ENCODE assay signal across 9 mouse cellular contexts in the genomic region with DNA sequence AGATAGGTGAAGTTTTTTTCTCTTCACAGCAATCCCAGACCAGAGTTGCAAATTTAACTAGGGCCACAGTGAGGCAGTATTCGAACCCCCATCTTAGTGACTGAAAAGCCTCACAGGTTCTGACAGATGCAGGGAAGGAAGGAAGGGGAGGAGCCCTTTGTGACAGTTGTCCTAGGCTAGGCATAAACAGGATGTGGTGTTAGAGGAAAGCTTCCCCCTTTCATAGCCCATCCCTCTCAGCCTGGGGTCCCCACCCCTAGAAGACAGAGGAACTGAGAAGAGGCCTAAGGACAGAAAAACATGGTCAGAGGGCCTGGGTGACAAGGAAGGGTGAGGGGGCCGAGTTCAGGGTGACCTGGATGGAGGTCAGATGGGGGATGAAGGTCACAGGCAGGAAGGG. TPM values are rescaled to one million over a fixed set of nuclear protein-coding genes. Genes with fewer than 3 reads are reported as not detected.
DNase-seq lines count a peak whose midpoint lies in the region; ATAC-seq and TF ChIP-seq lines count a peak whose summit lies in the region.
"Had no signal": no experiment of that assay in that cellular context is flagged by ENCODE, and none has a peak within 500 bp of the region (broad histone marks: within the 10 kb centered on the region; RNA-seq: fewer than 3 reads in every experiment).

No protein-coding gene starts in this region.

- H3K4me3 ChIP-seq in ES-E14 (ENCODE audit: insufficient read depth in 1 of 2, low read depth in 1 of 2, low read length in 2 of 2, poor library complexity in 1 of 2, severe bottlenecking in 1 of 2): no peak overlapping the region
- no peak overlapping the region for H3K4me3 ChIP-seq in hindbrain, embryonic 14.5 days (replicated peaks; ENCODE audit: low read length)
- H3K4me3 ChIP-seq: embryonic facial prominence, embryonic 12.5 days had no signal

- H3K4me2 ChIP-seq in hindbrain, embryonic 14.5 days (replicated peaks): no peak overlapping the region
- H3K4me2 ChIP-seq: embryonic facial prominence, embryonic 12.5 days had no signal

- in situ Hi-C loops in ES-E14 (cut with MboI; ENCODE audit: low sequenced_read_pairs in 2 of 2, unreplicated experiment in 2 of 2): no loop called here

- peaks cover 2% of the 10 kb centered on the region; the same call in 1 of the 2 replicates for H3K27me3 ChIP-seq in hindbrain, embryonic 14.5 days (ENCODE audit: control insufficient read depth, insufficient read depth, low read length)
- H3K27me3 ChIP-seq: embryonic facial prominence, embryonic 12.5 days had no signal

- H3K36me3 ChIP-seq in ES-E14 (ENCODE audit: control insufficient read depth, insufficient read depth, low read length, poor library complexity, severe bottlenecking): no peaks in the 10 kb centered on the region
- no peaks in the 10 kb centered on the region for H3K36me3 ChIP-seq in hindbrain, embryonic 14.5 days (replicated peaks; ENCODE audit: control insufficient read depth, insufficient read depth)
- H3K36me3 ChIP-seq: embryonic facial prominence, embryonic 12.5 days had no signal

- H3K9ac ChIP-seq in ES-E14 (ENCODE audit: insufficient read depth, low read depth, low read length, poor library complexity, severe bottlenecking): no peak overlapping the region
- H3K9ac ChIP-seq in hindbrain, embryonic 14.5 days: no peak overlapping the region
- H3K9ac ChIP-seq: embryonic facial prominence, embryonic 12.5 days had no signal

- H3K4me1 ChIP-seq in ES-E14 (ENCODE audit: control insufficient read depth in 2 of 2, insufficient read depth in 2 of 2, low read length in 2 of 2, poor library complexity in 1 of 2): peaks cover 0 to 4% of the 10 kb centered on the region in 2 experiments; a peak in 1 of 4 replicates
- no peaks in the 10 kb centered on the region for H3K4me1 ChIP-seq in hindbrain, embryonic 14.5 days (replicated peaks; ENCODE audit: control insufficient read depth, insufficient read depth, low read length)

- 50% methylated on average over 2 of the region's 2 CpGs for WGBS in hindbrain, embryonic 14.5 days

- no peak overlapping the region for H3K27ac ChIP-seq in ES-E14 (ENCODE audit: insufficient read depth, low read depth, low read length, poor library complexity, severe bottlenecking)
- H3K27ac ChIP-seq in hindbrain, embryonic 14.5 days: no peak overlapping the region
- H3K27ac ChIP-seq: embryonic facial prominence, embryonic 12.5 days had no signal

- no peaks in the 10 kb centered on the region for H3K9me3 ChIP-seq in ES-E14 (ENCODE audit: control insufficient read depth, insufficient read depth, low read depth, low read length)
- no peaks in the 10 kb centered on the region for H3K9me3 ChIP-seq in hindbrain, embryonic 14.5 days (ENCODE audit: control insufficient read depth, low read length)
- H3K9me3 ChIP-seq: embryonic facial prominence, embryonic 12.5 days had no signal

- DNase-seq in 416B (ENCODE audit: low read depth): peak; percentile 95
- peak; percentile 49 for DNase-seq in ES-E14 (ENCODE audit: low read depth, low spot score)
- peak; percentile 95 for DNase-seq in induced T-regulatory cell, adult 2 months (ENCODE audit: low read depth)
- peak; percentile 80 for DNase-seq in lung, postnatal 10 days
- DNase-seq in thymus, adult 18-20 months: peak; percentile 70 to 90
- no peak for DNase-seq in hindbrain, embryonic 14.5 days (ENCODE audit: low spot score)
- DNase-seq in embryo, embryonic 11 days: no peak
- DNase-seq in layer of hippocampus, postnatal 14 days (ENCODE audit: low spot score in 2 of 2): no peak

- ATAC-seq in hindbrain, embryonic 14.5 days (ENCODE audit: low FRiP score): no peak

TF ChIP-seq in ES-E14, 5 proteins besides CTCF, POLR2A, EP300 and RAD21:
- TF ChIP-seq MAFK (IDR thresholded peaks at IDR 0.05; ENCODE audit: insufficient read depth, low read depth, low read length): no peak
- TF ChIP-seq CHD2 (IDR thresholded peaks at IDR 0.05; ENCODE audit: low read depth, low read length): no peak
- no peak for TF ChIP-seq ZNF384 (IDR thresholded peaks at IDR 0.05; ENCODE audit: low read depth, low read length)
- TF ChIP-seq HCFC1 (IDR thresholded peaks at IDR 0.05; ENCODE audit: borderline replicate concordance, insufficient read depth, low read length): no peak
- TF ChIP-seq ZC3H11A (IDR thresholded peaks at IDR 0.05; ENCODE audit: borderline replicate concordance, low read depth, low read length): no peak

RNA-seq across cellular contexts. Expression of gene Gmfg, which starts 3.5 kb away (rescaled TPM):
- 12.7 and 17.2 TPM in 2 replicates for total RNA-seq in ES-E14 (2012; rRNA removed)
- 4.7 and 6.6 TPM in 2 replicates for polyA plus RNA-seq in hindbrain, embryonic 14.5 days (2014; fragmentation: Nextera tagmentation; extraction: Ambion mirVana)
- total RNA-seq in layer of hippocampus, postnatal 14 days (2021): 1 to 10 TPM; 3.2 to 3.8 TPM

RNA-seq across cellular contexts. Expression of gene Lrfn1, which starts 11.0 kb away (rescaled TPM):
- 17.1 and 32.6 TPM in 2 replicates for total RNA-seq in ES-E14 (2012; rRNA removed)
- polyA plus RNA-seq in hindbrain, embryonic 14.5 days (2014; fragmentation: Nextera tagmentation; extraction: Ambion mirVana): 25.5 and 28.7 TPM in 2 replicates
- total RNA-seq in layer of hippocampus, postnatal 14 days (2021): 10 to 100 TPM; 80.1 to 83.1 TPM

RNA-seq across cellular contexts. Expression of gene Paf1, which starts 48.0 kb away (rescaled TPM):
- 74.5 and 83.9 TPM in 2 replicates for total RNA-seq in ES-E14 (2012; rRNA removed)
- polyA plus RNA-seq in hindbrain, embryonic 14.5 days (2014; fragmentation: Nextera tagmentation; extraction: Ambion mirVana): 73.9 and 74.3 TPM in 2 replicates
- 10 to 100 TPM; 73.5 to 74.2 TPM for total RNA-seq in layer of hippocampus, postnatal 14 days (2021)

RNA-seq across cellular contexts. Expression of gene Med29, which starts 48.2 kb away (rescaled TPM):
- 34.8 and 50.8 TPM in 2 replicates for total RNA-seq in ES-E14 (2012; rRNA removed)
- polyA plus RNA-seq in hindbrain, embryonic 14.5 days (2014; fragmentation: Nextera tagmentation; extraction: Ambion mirVana): 39.2 and 44.5 TPM in 2 replicates
- 10 to 100 TPM; 19.3 to 20.1 TPM for total RNA-seq in layer of hippocampus, postnatal 14 days (2021)

Comparison
In these comparisons a context has a peak if more than half of its experiments do, and no peak if none do; other contexts are left out.
1. DNase-seq: peak in 416B (single experiment), ES-E14 (single experiment), induced T-regulatory cell, adult 2 months (single experiment), lung, postnatal 10 days (single experiment) and thymus, adult 18-20 months (2 of 2); none in hindbrain, embryonic 14.5 days (single experiment), embryo, embryonic 11 days (single experiment) and layer of hippocampus, postnatal 14 days (0 of 2).